Mouse (Mus musculus): ENCODE results near the gene Ednra.
"Not testable (repeated sequence)": the region's sequence is repeated elsewhere in the genome, so short reads cannot be mapped to it uniquely, and the experiment has no call there.

Ednra gene

GRCm38 (mm10) chr8:77718933-77719332, 5.3 kb downstream of the Ednra start:
- no peak for DNase-seq (ENCODE audit: low read depth, low spot score)

- DNase-seq (ENCODE audit: low read depth, low spot score), result no peak
Measured at GRCm38 (mm10) chr8:77717036-77717435, 7.2 kb downstream of the Ednra start.

GRCm38 (mm10) chr8:77714455-77714854, 9.8 kb downstream of the Ednra start:
- DNase-seq (ENCODE audit: low read depth, low spot score), result no peak

- no peak for DNase-seq (ENCODE audit: low read depth, low spot score)
Measured at GRCm38 (mm10) chr8:77713688-77714087, 10.6 kb downstream of the Ednra start.

- no peak for DNase-seq (ENCODE audit: low read depth, low spot score)
Measured at GRCm38 (mm10) chr8:77704768-77705167, 19.5 kb downstream of the Ednra start.

- DNase-seq (ENCODE audit: low read depth, low spot score), result no peak
Measured at GRCm38 (mm10) chr8:77698028-77698427, 26.2 kb downstream of the Ednra start.

- no peak for DNase-seq (ENCODE audit: low read depth, low spot score)
Measured at GRCm38 (mm10) chr8:77696182-77696581, 28.1 kb downstream of the Ednra start.

DNA sequence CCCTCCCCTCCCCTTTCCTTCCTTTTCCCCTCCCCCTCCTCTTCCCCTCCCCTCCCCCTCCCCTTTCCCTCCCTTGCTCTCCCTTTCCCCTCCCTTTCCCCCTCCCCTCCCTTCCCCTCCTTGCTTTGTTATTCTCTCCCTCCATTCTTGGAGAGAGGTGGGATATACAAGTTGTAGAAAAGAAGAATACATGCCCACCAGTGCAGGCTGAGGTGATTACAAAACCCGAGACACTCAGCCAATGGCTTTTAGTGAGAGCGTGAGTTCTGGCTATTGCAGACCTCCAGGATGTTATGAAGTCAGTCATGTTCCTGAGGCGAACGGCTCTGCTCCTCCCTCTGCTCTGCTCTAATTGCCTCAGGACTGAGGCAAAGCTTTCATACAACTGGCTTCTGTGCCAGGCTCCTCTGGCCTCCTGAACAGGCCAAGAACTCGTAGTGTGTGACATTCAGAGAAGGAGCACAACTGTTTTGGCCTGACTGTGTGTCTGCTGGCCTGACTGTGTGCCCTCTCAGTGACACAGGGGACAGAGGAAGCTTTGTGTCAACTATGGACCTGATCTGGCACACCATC, 28.7 kb downstream of the Ednra start:
- no peak for DNase-seq (ENCODE audit: low read depth, low spot score)

DNA sequence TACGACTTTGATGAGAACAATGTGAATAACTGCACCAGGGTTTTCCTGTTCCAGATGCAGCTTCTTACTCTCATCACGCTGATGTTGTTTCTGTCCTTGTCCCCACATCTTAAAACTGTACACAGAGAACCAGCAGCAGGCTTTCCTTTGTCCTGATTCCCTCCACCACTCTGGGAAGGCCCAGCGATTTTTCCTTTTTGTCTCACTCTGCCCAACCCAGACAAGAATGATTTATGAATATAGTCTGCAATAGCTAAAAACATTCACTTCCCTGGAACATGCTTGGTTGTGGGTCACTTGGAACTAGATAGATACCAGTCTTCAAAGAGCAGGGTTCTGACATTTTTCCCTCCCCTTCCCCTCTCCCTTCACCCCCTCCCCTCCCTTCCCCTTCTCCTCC, 29.2 kb downstream of the Ednra start:
- DNase-seq (ENCODE audit: low read depth, low spot score), result no peak

DNA sequence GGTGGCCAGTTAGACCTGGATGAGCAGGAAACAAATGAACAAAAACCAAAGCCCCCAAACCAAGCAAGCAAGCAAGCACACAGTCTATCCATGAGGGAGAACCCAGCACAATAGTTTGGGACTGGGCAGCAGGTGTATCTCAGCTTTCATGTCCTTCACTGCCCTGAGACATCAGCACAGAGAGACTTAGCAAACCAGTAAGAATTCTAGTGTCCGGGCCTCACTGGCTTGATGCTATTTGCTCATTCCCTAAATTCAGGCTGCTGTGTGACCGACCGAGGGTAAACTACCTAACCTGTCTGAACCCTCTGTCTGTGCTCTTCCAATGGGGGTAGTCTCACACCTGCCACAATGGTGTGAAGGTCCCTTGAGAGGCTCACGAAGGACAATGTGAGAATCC, 29.7 kb downstream of the Ednra start:
- no peak for DNase-seq (ENCODE audit: low read depth, low spot score)

GRCm38 (mm10) chr8:77689421-77690059, 34.7 kb downstream of the Ednra start:
- not testable (repeated sequence) for DNase-seq (ENCODE audit: low read depth, low spot score)

- DNase-seq (ENCODE audit: low read depth, low spot score), result no peak
Measured at GRCm38 (mm10) chr8:77688978-77689377, 35.3 kb downstream of the Ednra start.

DNA sequence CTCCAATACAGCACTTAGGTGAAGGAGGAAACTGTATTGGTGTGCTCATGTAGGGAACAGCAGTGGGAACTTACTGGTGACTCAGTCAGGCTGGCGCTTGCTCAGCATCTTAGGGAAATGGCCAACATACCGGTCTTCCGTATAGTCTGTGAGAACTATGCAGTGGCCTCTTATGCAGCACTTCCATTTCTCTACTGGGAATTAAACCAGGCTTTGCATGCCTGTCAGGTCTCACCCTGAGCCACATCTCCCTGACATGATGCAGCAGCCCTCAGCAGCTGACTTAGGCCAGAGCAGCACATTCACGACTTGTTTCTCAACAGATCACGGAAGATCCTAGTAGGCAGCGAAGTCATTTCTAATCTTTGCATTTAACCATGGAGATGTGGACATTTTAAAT, 39.9 kb downstream of the Ednra start:
- no peak for DNase-seq (ENCODE audit: low read depth, low spot score)

- no peak for DNase-seq (ENCODE audit: low read depth, low spot score)
Measured at GRCm38 (mm10) chr8:77683356-77684106, 40.7 kb downstream of the Ednra start.

GRCm38 (mm10) chr8:77682008-77682934, 42.0 kb downstream of the Ednra start:
- no peak for DNase-seq (ENCODE audit: low read depth, low spot score)

- DNase-seq (ENCODE audit: low read depth, low spot score), result no peak
Measured at GRCm38 (mm10) chr8:77672036-77672435, 52.2 kb downstream of the Ednra start.

GRCm38 (mm10) chr8:77670612-77671363, 53.5 kb downstream of the Ednra start:
- no peak for DNase-seq (ENCODE audit: low read depth, low spot score)

DNA sequence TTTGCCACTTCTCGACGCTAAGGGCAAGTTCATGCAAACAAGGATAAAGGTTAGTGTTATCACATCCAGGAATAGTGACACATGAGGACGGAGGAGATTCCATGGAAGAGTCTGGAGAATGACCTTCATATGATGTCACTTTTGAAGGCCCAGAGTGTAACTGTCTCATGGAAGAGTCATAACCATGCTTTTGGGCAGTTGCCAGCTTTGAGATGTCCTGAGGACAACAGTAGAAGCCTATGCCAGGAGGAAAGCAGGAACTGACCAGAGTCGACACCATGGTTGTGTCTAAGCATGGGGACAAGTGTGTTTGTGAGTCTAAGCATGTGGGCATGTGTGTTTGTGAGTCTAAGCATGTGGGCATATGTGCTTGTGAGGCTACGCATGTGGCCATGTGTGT, 56.3 kb downstream of the Ednra start:
- DNase-seq (ENCODE audit: low read depth, low spot score), result no peak

- DNase-seq (ENCODE audit: low read depth, low spot score), result no peak
Measured at GRCm38 (mm10) chr8:77664901-77665300, 59.4 kb downstream of the Ednra start.

- no peak for DNase-seq (ENCODE audit: low read depth, low spot score)
Measured at GRCm38 (mm10) chr8:77659534-77660080, 64.7 kb downstream of the Ednra start.

- no peak for DNase-seq (ENCODE audit: low read depth, low spot score)
Measured at GRCm38 (mm10) chr8:77658356-77658755, 65.9 kb downstream of the Ednra start.

All from R1 (cell line).